Mouse (Mus musculus): ENCODE data around the gene Nedd4. TPM values are rescaled to one million over a fixed set of nuclear protein-coding genes. Genes with fewer than 3 reads are reported as not detected.
A peak's percentile ranks its signal among the peaks of the same experiment; 100 is the strongest.

The Nedd4 gene
- polyA plus RNA-seq, 1 experiment from 2014 or later: 451 TPM

DNA sequence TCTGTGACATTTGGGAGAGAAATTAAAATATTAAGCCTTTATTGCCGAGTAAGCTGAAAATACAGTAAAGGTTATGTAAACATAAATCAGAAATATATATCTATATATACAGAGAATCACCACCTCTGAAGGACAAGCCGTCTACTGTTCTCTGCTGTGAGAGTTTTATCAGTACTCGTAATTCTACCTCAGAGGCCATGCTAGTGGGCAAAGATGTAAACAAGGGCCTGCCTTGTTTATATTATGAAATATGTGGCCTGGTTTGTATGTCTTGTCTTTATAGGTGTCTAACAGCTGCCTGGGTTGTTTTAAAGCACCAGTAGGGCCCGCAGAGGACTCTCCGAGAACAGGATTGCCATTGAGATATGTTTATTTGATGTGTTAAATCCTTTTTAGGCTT, 29.8 kb downstream of the Nedd4 start:
- ATAC-seq (replicated peaks): no peak
- Histone ChIP-seq H3K9me3 (no peaks in the 10 kb centered on the region), H3K9ac (no peak overlapping the region), H3K27me3 (replicated peaks) (no peaks in the 10 kb centered on the region), H3K4me2 (no peak overlapping the region), H3K4me3 (no peak overlapping the region), H3K36me3 (replicated peaks) (peaks cover 18% of the 10 kb centered on the region; the same call in 1 of the 2 replicates), H3K27ac (no peak overlapping the region), H3K4me1 (peaks cover 18% of the 10 kb centered on the region)
- 87% methylated on average over 5 of the region's 5 CpGs for WGBS

DNA sequence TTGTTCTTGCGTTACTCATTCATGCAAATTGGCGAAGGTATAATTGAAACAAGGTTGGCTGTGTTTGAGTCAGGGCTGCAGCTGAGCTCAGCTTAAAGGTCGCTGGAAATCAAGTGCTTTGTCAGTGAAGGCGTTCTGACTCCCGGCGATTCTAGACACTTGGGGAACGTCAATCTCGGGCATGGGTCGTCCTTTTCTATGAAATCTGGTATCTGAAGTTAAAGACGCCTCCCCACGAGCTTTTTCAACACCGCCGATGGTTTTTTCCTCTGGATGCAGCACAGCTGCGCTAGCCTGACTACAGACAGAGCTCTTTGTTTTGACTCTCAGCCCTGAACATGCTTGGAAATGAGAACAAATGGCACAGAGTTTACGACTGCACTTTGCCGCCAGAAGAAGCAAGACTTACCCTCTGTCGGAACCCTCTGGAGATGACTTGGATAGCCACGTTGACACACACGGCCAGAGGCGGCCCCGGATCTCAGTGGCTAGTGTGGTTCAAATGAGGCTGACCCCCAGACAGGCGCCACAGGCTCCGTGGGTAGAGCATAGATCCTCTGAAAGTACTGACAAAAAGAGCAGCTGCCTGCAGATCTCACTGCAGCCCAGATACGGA, 31.0 kb downstream of the Nedd4 start:
- peak; percentile 31; the same call in 1 of the 2 replicates for ATAC-seq (replicated peaks)
- H3K4me2 ChIP-seq: no peak overlapping the region
- H3K9ac ChIP-seq: no peak overlapping the region
- H3K4me1 ChIP-seq: peaks cover 27% of the 10 kb centered on the region
- peak overlapping the region; percentile 4 for H3K27ac ChIP-seq
- no peaks in the 10 kb centered on the region for H3K27me3 ChIP-seq (replicated peaks)
- WGBS: 63% methylated on average over 24 of the region's 24 CpGs
- no peak overlapping the region for H3K4me3 ChIP-seq
- peaks cover 14% of the 10 kb centered on the region; the same call in 1 of the 2 replicates for H3K36me3 ChIP-seq (replicated peaks)
- no peaks in the 10 kb centered on the region for H3K9me3 ChIP-seq

DNA sequence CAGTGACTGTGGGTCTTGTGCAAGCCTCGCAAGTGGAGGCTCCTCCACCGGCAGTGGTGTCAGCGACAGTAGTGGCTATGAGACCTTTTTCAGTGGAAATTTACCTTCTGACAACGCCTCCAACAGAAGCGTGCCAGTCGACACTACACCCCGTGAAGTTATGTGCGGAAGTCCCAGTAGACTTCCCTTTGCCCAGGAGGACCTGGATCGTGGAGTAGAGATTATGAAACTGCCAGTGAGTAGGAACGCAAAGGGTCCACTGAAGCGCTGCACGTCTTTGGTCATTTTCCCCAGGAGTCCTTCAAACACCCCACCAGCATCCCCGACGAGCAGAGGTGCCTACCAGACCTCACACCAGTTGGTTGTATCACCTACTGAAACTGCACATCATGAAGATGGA, 31.7 kb downstream of the Nedd4 start:
- H3K4me3 ChIP-seq: no peak overlapping the region
- no peak overlapping the region for H3K9ac ChIP-seq
- no peaks in the 10 kb centered on the region for H3K27me3 ChIP-seq (replicated peaks)
- no peaks in the 10 kb centered on the region for H3K9me3 ChIP-seq
- H3K36me3 ChIP-seq (replicated peaks): peaks cover 7% of the 10 kb centered on the region; the same call in 1 of the 2 replicates
- H3K4me1 ChIP-seq: peaks cover 31% of the 10 kb centered on the region
- H3K4me2 ChIP-seq: no peak overlapping the region
- H3K27ac ChIP-seq: peak overlapping the region; percentile 4; the same call in 1 of the 2 replicates
- WGBS: 89% methylated on average over 14 of the region's 14 CpGs
- ATAC-seq (replicated peaks): no peak

DNA sequence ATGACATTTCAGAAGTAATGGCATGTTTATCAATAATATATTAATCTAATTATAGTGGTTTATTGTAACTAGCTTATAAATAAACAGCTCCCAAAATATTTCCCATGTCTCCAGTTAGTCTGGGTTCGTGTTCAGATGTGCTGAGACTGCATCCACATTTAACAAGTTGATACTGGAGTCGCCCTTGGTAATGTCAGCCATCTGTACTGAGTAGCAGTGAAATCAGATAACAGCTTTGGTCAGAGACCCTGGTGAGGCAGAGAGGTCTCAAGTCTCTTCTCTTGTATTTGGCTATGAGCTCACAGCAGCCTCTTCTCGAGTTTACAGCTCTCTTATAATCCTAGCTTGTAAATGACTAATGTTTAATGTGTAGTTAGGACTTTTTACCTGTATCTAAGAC, 34.4 kb downstream of the Nedd4 start:
- 65% methylated on average over 3 of the region's 3 CpGs for WGBS
- H3K9ac ChIP-seq: no peak overlapping the region
- peaks cover 13% of the 10 kb centered on the region; the same call in 1 of the 2 replicates for H3K36me3 ChIP-seq (replicated peaks)

DNA sequence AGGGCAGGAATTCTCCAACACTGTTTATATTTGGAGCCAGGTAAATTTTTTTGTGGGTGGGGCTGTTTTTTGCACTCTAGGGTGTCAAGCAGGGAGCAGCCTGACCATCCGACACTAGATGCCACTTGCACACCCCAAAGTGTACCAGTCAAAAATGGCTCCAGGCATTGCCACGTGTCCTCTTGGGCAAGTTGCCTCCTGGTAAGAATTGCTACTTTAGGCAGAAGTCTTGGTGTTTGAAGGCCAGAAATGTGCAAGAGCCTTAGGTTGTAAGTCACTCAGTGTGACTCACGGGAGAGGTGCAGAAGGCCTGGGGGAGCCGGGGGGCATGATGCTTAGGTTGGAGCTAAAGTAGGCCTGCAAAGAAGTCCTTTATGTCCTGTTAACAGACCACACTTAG, 35.6 kb downstream of the Nedd4 start:
- ATAC-seq (replicated peaks): no peak
- Histone ChIP-seq H3K9ac (no peak overlapping the region), H3K36me3 (replicated peaks) (peaks cover 13% of the 10 kb centered on the region; the same call in 1 of the 2 replicates), H3K4me2 (no peak overlapping the region), H3K4me3 (no peak overlapping the region), H3K27me3 (replicated peaks) (no peaks in the 10 kb centered on the region), H3K4me1 (peaks cover 54% of the 10 kb centered on the region), H3K9me3 (no peaks in the 10 kb centered on the region), H3K27ac (no peak overlapping the region)
- WGBS: 90% methylated on average over 4 of the region's 4 CpGs

More for the DNA sequence above, 34.4 kb downstream of the Nedd4 start:
- H3K9me3 ChIP-seq: no peaks in the 10 kb centered on the region
- ATAC-seq (replicated peaks): no peak
- H3K27me3 ChIP-seq (replicated peaks): no peaks in the 10 kb centered on the region
- no peak overlapping the region for H3K4me3 ChIP-seq
- no peak overlapping the region for H3K27ac ChIP-seq
- no peak overlapping the region for H3K4me2 ChIP-seq
- peaks cover 54% of the 10 kb centered on the region for H3K4me1 ChIP-seq

DNA sequence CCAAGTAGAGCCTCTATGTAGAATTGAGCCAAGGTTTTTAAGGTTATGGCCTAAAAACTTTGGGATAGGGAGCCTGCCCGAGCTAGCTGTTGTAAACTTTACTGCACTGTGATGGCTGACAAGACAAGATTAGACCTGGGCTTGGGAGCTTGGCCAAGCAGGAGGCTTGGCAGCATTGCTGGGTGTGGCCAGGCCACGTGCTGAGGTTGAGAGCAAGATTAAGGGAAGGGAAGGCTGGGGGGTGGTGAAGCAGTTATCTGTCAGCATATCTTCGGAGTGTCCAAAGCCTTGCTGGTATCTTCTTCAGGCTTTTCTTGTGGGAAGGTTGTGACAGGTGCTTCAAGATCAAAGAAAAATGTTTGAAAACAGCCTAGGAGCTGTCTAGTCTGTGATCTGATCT, 37.6 kb downstream of the Nedd4 start:
- 71% methylated on average over 3 of the region's 3 CpGs for WGBS
- Histone ChIP-seq H3K9ac (no peak overlapping the region), H3K9me3 (no peaks in the 10 kb centered on the region), H3K4me2 (no peak overlapping the region), H3K27ac (peak overlapping the region; percentile 55), H3K27me3 (replicated peaks) (no peaks in the 10 kb centered on the region), H3K4me1 (peaks cover 44% of the 10 kb centered on the region), H3K36me3 (replicated peaks) (peaks cover 13% of the 10 kb centered on the region; the same call in 1 of the 2 replicates), H3K4me3 (no peak overlapping the region)
- no peak for ATAC-seq (replicated peaks)

DNA sequence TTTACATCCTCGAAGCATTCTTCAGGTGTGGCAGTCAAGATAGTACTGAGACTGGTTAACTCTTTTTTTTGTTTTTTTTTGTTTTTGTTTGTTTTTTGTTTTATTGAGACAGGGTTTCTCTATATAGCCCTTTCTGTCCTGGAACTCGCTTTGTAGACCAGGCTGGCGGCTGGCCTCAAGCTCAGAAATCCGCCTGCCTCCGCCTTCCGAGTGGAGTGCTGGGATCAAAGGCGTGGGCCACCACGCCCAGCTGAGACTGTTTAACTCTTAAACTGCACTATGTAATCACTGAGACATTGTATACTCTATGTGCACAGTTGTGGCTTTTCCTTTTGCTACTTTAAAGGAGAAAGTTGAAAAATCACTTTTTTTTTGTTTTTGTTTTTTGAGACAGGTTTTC, 39.3 kb downstream of the Nedd4 start:
- H3K36me3 ChIP-seq (replicated peaks): peaks cover 20% of the 10 kb centered on the region; the same call in 1 of the 2 replicates
- 62% methylated on average over 8 of the region's 8 CpGs for WGBS
- ATAC-seq (replicated peaks): no peak
- H3K9ac ChIP-seq: no peak overlapping the region
- H3K27ac ChIP-seq: no peak overlapping the region
- H3K4me1 ChIP-seq: peaks cover 41% of the 10 kb centered on the region
- no peaks in the 10 kb centered on the region for H3K27me3 ChIP-seq (replicated peaks)
- H3K4me2 ChIP-seq: no peak overlapping the region
- H3K9me3 ChIP-seq: no peaks in the 10 kb centered on the region
- no peak overlapping the region for H3K4me3 ChIP-seq

DNA sequence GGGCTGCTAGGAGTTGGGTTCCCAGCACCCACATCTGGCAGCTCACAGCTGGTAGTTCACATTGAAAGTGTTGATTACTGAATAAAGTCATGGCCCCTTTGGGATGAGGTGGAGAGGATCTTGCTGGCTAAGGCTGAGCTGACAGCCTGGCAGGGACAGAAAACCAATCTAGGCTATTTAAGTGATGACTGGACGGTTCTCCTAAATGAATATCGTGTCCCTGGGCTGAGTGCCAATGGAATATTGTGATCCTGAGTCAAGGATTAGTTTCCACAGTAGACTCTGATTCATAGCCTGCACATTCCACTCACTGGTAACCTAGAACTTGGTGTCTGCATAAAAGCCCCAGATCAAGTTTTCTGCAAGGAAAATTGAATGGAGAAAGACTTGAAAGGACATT, 39.9 kb downstream of the Nedd4 start:
- Histone ChIP-seq H3K36me3 (replicated peaks) (peaks cover 20% of the 10 kb centered on the region; the same call in 1 of the 2 replicates), H3K9ac (no peak overlapping the region), H3K4me3 (no peak overlapping the region), H3K4me2 (no peak overlapping the region), H3K4me1 (peaks cover 35% of the 10 kb centered on the region), H3K27ac (no peak overlapping the region), H3K9me3 (no peaks in the 10 kb centered on the region), H3K27me3 (replicated peaks) (no peaks in the 10 kb centered on the region)
- WGBS: 46% methylated on average over 2 of the region's 2 CpGs
- ATAC-seq (replicated peaks): no peak

DNA sequence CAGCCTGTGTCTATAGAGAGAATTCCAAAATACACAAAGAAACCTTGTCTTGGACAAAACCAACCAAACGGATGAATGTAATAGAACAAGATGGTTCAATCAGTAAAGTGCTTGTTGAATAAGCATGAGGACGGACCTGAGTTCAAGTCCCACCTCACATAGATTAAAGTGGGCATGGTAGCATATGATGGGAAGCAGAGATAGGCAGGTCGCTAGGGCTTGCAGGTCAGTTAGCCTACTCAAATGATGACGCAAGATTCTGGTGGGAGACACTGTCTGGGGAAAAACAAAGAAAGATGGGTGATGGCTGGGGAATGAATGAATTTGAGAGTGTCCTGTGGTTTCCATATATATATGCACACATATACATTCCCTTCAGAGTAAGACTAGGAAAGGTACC, 41.0 kb downstream of the Nedd4 start:
- H3K4me3 ChIP-seq: no peak overlapping the region
- 91% methylated on average over 4 of the region's 4 CpGs for WGBS
- H3K27ac ChIP-seq: no peak overlapping the region
- H3K4me1 ChIP-seq: peaks cover 27% of the 10 kb centered on the region
- ATAC-seq (replicated peaks): no peak
- H3K4me2 ChIP-seq: no peak overlapping the region
- H3K9ac ChIP-seq: no peak overlapping the region
- H3K9me3 ChIP-seq: no peaks in the 10 kb centered on the region
- H3K27me3 ChIP-seq (replicated peaks): no peaks in the 10 kb centered on the region
- H3K36me3 ChIP-seq (replicated peaks): peaks cover 15% of the 10 kb centered on the region; the same call in 1 of the 2 replicates

DNA sequence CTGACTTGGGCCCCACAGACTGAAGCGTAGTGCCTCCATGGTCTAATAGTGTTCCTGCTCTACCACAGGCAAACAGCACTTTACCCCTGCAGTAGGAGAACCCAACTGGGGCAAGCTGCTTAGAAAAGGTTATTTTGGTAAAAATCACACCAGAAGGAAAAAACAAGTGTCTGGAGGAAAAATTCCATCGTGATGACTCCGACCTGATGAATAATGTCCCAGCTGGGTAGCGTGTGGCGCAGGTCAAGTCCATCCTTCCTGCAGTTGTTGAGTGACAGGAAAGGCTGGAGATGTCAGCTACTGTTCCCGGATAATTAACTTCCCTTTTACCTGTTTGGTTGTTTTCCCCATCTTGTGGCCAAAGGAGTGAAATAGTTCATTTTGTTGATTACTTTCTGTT, 41.6 kb downstream of the Nedd4 start:
- H3K4me1 ChIP-seq: peaks cover 23% of the 10 kb centered on the region
- no peak overlapping the region for H3K4me3 ChIP-seq
- peaks cover 14% of the 10 kb centered on the region; the same call in 1 of the 2 replicates for H3K36me3 ChIP-seq (replicated peaks)
- H3K9me3 ChIP-seq: no peaks in the 10 kb centered on the region
- no peaks in the 10 kb centered on the region for H3K27me3 ChIP-seq (replicated peaks)
- H3K4me2 ChIP-seq: no peak overlapping the region
- no peak for ATAC-seq (replicated peaks)
- no peak overlapping the region for H3K9ac ChIP-seq
- no peak overlapping the region for H3K27ac ChIP-seq
- 86% methylated on average over 6 of the region's 6 CpGs for WGBS

DNA sequence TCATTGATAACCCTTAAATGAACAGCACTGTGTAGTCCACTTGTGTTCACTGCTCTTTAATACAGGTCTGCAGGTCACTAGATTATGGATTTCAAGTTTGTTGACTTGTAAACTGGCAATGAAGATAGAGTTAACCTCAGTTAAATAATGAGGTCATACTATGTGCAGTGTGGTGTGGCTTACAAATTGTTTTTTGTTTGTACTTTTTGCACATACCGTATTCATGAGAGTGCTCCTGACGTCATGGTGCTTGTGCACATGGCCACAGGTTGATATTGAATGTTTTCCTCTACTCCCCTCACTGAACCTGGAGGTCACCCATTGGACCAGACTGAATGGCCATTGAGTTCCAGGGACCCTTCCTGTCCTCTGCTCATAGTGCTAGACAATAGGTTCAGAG, 43.1 kb downstream of the Nedd4 start:
- ATAC-seq (replicated peaks): no peak
- Histone ChIP-seq H3K9ac (no peak overlapping the region), H3K4me3 (no peak overlapping the region), H3K4me2 (no peak overlapping the region), H3K36me3 (replicated peaks) (peaks cover 19% of the 10 kb centered on the region), H3K27ac (no peak overlapping the region), H3K9me3 (no peaks in the 10 kb centered on the region), H3K27me3 (replicated peaks) (no peaks in the 10 kb centered on the region), H3K4me1 (peaks cover 9% of the 10 kb centered on the region)
- WGBS: 89% methylated on average over 2 of the region's 2 CpGs

DNA sequence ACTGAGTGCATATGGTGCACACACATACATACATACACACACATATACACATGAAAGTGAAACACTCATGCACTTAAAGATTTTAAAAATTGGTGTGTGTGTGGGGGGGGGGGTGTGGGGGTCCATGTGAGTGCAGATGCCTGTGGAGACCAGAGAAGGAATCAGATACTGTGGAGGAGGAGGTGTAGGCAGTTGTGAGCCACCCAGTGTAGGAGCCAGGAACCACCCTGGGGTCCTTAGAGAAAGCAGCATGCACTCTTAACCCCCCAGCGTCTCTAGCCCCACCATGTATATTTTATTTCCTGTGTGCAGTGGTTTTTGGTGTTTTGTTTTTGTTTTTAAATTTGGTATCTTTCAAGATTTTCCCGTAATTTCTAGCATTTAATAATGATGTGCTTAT, 45.9 kb downstream of the Nedd4 start:
- Histone ChIP-seq H3K27ac (no peak overlapping the region), H3K4me2 (no peak overlapping the region), H3K36me3 (replicated peaks) (peaks cover 30% of the 10 kb centered on the region)

DNA sequence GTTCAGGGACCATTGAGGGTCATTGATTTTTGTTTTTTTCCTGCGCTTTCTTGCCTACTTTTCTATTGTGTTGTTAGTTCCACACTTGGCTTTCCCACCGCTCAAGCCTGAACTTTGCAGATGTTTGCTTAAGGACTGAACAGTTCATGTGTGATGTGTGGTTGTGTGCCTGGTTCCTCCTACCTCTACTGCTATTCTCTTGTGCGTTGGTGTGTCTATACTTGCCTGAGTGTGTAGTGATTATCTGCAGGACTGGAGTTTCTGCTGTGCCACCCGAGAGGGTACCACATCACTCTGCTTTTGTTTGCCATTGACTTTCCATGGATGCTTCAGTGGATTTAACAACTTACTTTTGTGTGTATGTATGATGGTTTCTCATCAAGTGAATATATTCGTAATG, 46.5 kb downstream of the Nedd4 start:
- Histone ChIP-seq H3K27ac (no peak overlapping the region), H3K4me2 (no peak overlapping the region), H3K27me3 (replicated peaks) (no peaks in the 10 kb centered on the region), H3K9me3 (no peaks in the 10 kb centered on the region), H3K4me1 (no peaks in the 10 kb centered on the region), H3K36me3 (replicated peaks) (peaks cover 32% of the 10 kb centered on the region), H3K9ac (no peak overlapping the region), H3K4me3 (no peak overlapping the region)
- WGBS: 89% methylated on average over 5 of the region's 5 CpGs
- ATAC-seq (replicated peaks): no peak

More for the DNA sequence above, 45.9 kb downstream of the Nedd4 start:
- Histone ChIP-seq H3K9ac (no peak overlapping the region), H3K4me1 (no peaks in the 10 kb centered on the region), H3K4me3 (no peak overlapping the region), H3K9me3 (no peaks in the 10 kb centered on the region), H3K27me3 (replicated peaks) (no peaks in the 10 kb centered on the region)
- ATAC-seq (replicated peaks): no peak
- WGBS: 95% methylated on average over 2 of the region's 2 CpGs
